Mouse (Mus musculus): Measurements from ENCODE around the gene Usp5. TPM values are rescaled to one million over a fixed set of nuclear protein-coding genes. Genes with fewer than 3 reads are reported as not detected.
"Not testable (repeated sequence)": the region's sequence is repeated elsewhere in the genome, so short reads cannot be mapped to it uniquely, and the experiment has no call there.

The Usp5 gene
- polyA plus RNA-seq, 1 experiment from 2014 or later, result 163 TPM

- no peak overlapping the region for H3K4me2 ChIP-seq
- H3K9me3 ChIP-seq, result no peaks in the 10 kb centered on the region
- peaks cover 76% of the 10 kb centered on the region for H3K36me3 ChIP-seq
- H3K27ac ChIP-seq, result no peak overlapping the region
- 94% methylated on average over 11 of the region's 11 CpGs for WGBS
- no peak overlapping the region for H3K4me3 ChIP-seq
- H3K27me3 ChIP-seq, result no peaks in the 10 kb centered on the region
- peaks cover 20% of the 10 kb centered on the region for H3K4me1 ChIP-seq
- no peak for ATAC-seq (ENCODE audit: insufficient number of reproducible peaks, insufficient read depth, low FRiP score, low TSS enrichment, low read depth)
- no peak overlapping the region for H3K9ac ChIP-seq
Observed at GRCm38 (mm10) chr6:124817125-124817524, 12.2 kb downstream of the Usp5 start.

DNA sequence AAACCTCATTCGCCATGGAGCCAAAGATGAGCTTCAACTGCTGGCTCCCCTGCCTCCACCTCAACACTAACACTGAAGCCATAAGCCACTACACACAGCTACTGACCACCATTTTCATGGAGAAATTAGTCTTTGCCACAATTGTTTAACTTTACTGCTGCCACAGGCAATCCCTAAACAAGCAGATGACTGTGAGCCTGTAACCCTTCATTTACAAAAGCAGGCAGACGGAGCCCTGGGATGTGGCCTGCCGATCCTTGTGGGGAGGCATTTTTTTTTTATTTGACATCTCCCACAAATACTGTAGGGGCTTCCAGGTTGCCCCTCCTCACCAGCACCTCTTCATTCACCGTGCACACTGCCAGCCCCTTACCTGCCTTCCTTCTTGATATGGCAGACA, 12.7 kb downstream of the Usp5 start:
- Histone ChIP-seq H3K9me3 (no peaks in the 10 kb centered on the region), H3K27ac (no peak overlapping the region), H3K27me3 (no peaks in the 10 kb centered on the region), H3K36me3 (peaks cover 76% of the 10 kb centered on the region), H3K9ac (no peak overlapping the region), H3K4me2 (no peak overlapping the region), H3K4me1 (peaks cover 25% of the 10 kb centered on the region), H3K4me3 (no peak overlapping the region)
- ATAC-seq (ENCODE audit: insufficient number of reproducible peaks, insufficient read depth, low FRiP score, low TSS enrichment, low read depth), result no peak
- WGBS, result 86% methylated on average over 4 of the region's 4 CpGs

DNA sequence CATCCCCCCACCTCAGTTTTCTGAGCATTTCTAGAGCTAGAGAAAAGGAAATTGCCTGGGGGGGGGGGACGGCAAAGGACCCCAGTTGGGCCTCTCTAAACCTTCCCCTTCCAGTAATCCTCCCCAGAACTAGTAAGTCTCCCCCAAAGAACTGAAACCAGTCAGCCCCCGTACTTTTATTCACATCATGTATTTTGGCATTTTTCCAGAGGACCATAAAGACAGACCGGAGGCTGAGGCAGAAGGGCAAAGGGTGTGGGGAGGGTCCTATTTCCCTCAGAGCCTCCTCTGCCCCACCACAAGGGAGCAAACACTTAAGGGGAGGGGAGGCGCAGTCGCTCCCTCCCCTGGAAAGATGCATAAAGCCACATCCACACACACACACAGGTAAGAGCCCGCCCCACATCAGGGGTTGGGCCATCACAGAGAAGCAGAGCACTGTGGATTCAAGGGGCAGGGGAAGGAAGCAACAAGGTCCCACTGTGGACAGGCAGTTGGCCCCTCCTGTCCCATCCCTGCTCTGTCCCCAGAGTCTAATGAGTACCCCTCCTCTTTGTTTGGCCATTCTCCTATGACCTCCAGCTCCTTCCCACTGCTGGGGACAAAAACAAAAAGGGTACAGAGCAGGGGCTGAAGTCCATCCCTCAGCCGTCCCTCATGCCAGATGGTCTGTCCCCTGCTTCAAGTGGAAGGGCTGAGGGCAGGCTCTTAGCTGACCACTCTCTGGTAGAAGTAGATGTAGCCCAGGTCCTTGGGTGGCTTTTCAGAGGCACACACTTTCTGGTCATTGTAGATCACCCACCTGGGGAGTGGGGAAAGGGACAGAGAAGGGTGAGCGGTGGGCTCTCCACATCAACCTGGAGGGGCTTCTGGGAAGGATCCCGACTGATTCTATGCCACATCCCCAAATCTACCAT, 14.2 kb downstream of the Usp5 start:
- no peak for ATAC-seq (ENCODE audit: insufficient number of reproducible peaks, insufficient read depth, low FRiP score, low TSS enrichment, low read depth)
- WGBS, result 72% methylated on average over 9 of the region's 9 CpGs
- Histone ChIP-seq H3K4me1 (peaks cover 33% of the 10 kb centered on the region), H3K36me3 (peaks cover 74% of the 10 kb centered on the region), H3K4me3 (no peak overlapping the region), H3K4me2 (peak overlapping the region; percentile 92; the same call in 1 of the 2 replicates), H3K27me3 (no peaks in the 10 kb centered on the region), H3K9ac (peak overlapping the region; percentile 89; the same call in 1 of the 2 replicates), H3K9me3 (no peaks in the 10 kb centered on the region), H3K27ac (no peak overlapping the region; the same call in 1 of the 2 replicates)

- Histone ChIP-seq H3K9me3 (no peaks in the 10 kb centered on the region), H3K27ac (peak overlapping the region; percentile 92), H3K4me1 (peaks cover 40% of the 10 kb centered on the region), H3K4me3 (peak overlapping the region; percentile 73), H3K9ac (peak overlapping the region; percentile 89), H3K4me2 (peak overlapping the region; percentile 92), H3K27me3 (no peaks in the 10 kb centered on the region), H3K36me3 (peaks cover 69% of the 10 kb centered on the region)
- WGBS, result 44% methylated on average over 8 of the region's 8 CpGs
- ATAC-seq (ENCODE audit: insufficient number of reproducible peaks, insufficient read depth, low FRiP score, low TSS enrichment, low read depth), result peak; percentile 8; the same call in 1 of the 2 replicates
Observed at GRCm38 (mm10) chr6:124814448-124814847, 14.8 kb downstream of the Usp5 start.

- peaks cover 64% of the 10 kb centered on the region for H3K36me3 ChIP-seq
Observed at GRCm38 (mm10) chr6:124813933-124814332, 15.4 kb downstream of the Usp5 start, which contains the start of gene Tpi1. Gene Tpi1 (minus strand): TSS chr6:124814296.

DNA sequence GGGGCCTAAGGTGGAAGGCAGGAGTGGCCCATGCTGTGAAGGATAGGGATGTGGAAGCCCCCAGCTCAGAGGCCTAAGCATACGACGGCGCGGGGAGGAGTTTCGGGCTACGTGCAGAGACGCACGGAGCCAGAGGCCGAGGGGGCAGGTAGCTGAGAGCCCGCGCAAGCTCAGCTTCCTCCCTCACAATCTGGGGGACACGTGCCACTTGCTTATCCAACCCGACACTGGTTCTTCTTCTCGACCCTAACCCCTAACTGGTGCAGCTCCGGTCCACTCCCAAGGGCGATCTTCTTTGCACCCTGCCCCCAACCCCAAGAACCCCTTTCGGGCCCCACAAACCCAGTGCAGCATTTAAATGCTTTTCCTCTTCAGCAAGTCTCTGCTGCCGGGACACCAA, 15.8 kb downstream of the Usp5 start:
- Histone ChIP-seq H3K4me2 (peak overlapping the region; percentile 92), H3K9ac (peak overlapping the region; percentile 89), H3K36me3 (peaks cover 59% of the 10 kb centered on the region), H3K9me3 (no peaks in the 10 kb centered on the region), H3K4me1 (peaks cover 43% of the 10 kb centered on the region), H3K27ac (peak overlapping the region; percentile 92), H3K4me3 (peak overlapping the region; percentile 73), H3K27me3 (no peaks in the 10 kb centered on the region)
- WGBS, result 0% methylated on average over 18 of the region's 18 CpGs
- ATAC-seq (ENCODE audit: insufficient number of reproducible peaks, insufficient read depth, low FRiP score, low TSS enrichment, low read depth), result peak; percentile 70

More at GRCm38 (mm10) chr6:124813933-124814332, 15.4 kb downstream of the Usp5 start, which contains the start of gene Tpi1:
- no peaks in the 10 kb centered on the region for H3K27me3 ChIP-seq
- H3K27ac ChIP-seq, result peak within 1 kb of the TSS; percentile 92
- peak within 1 kb of the TSS; percentile 92 for H3K4me2 ChIP-seq
- H3K9ac ChIP-seq, result peak within 1 kb of the TSS; percentile 89
- WGBS, result 0% methylated on average over 22 of the region's 22 CpGs
- no peaks in the 10 kb centered on the region for H3K9me3 ChIP-seq
- peak within 1 kb of the TSS; percentile 73 for H3K4me3 ChIP-seq
- peak; percentile 88 for ATAC-seq (ENCODE audit: insufficient number of reproducible peaks, insufficient read depth, low FRiP score, low TSS enrichment, low read depth)
- H3K4me1 ChIP-seq, result peaks cover 43% of the 10 kb centered on the region

DNA sequence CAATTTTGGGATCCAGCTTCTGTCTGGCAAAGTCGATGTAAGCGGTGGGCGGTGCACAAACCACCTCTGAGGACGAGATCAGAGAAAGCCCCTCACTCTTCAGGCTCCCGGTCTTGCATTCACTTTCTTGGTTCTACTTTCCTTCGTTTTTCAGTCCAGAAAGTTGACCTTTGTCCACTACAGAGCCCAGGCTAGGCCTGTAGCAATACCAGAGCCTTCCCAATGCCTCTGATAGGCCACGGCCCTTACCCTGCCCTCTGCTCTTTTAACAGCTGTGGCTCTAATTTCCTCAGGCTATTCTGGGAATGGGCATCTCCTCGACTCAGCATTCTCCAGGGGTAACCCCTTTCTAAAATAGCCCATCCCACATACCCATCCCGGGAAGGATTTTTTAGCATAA, 16.4 kb downstream of the Usp5 start:
- H3K27me3 ChIP-seq, result no peaks in the 10 kb centered on the region
- 14% methylated on average over 9 of the region's 9 CpGs for WGBS
- peaks cover 47% of the 10 kb centered on the region for H3K4me1 ChIP-seq
- no peak for ATAC-seq (ENCODE audit: insufficient number of reproducible peaks, insufficient read depth, low FRiP score, low TSS enrichment, low read depth)
- peak overlapping the region; percentile 92 for H3K27ac ChIP-seq
- H3K9me3 ChIP-seq, result no peaks in the 10 kb centered on the region
- H3K9ac ChIP-seq, result peak overlapping the region; percentile 89
- H3K4me2 ChIP-seq, result peak overlapping the region; percentile 92
- H3K4me3 ChIP-seq, result peak overlapping the region; percentile 73
- H3K36me3 ChIP-seq, result peaks cover 53% of the 10 kb centered on the region

- 78% methylated on average over 24 of the region's 24 CpGs for WGBS
- peak overlapping the region; percentile 89 for H3K9ac ChIP-seq
- 0 out of 2 replicates have a peak overlapping the region, but pooled peaks have one; percentile 92 for H3K27ac ChIP-seq
- H3K4me1 ChIP-seq, result peaks cover 47% of the 10 kb centered on the region
- H3K4me3 ChIP-seq, result peak overlapping the region; percentile 73
- no peaks in the 10 kb centered on the region for H3K27me3 ChIP-seq
- no peak for ATAC-seq (ENCODE audit: insufficient number of reproducible peaks, insufficient read depth, low FRiP score, low TSS enrichment, low read depth)
- H3K4me2 ChIP-seq, result peak overlapping the region; percentile 92
- peaks cover 44% of the 10 kb centered on the region for H3K36me3 ChIP-seq
- H3K9me3 ChIP-seq, result no peaks in the 10 kb centered on the region
Observed at GRCm38 (mm10) chr6:124811701-124812560, 17.4 kb downstream of the Usp5 start.

GRCm38 (mm10) chr6:124811403-124811665, 17.9 kb downstream of the Usp5 start:
- ATAC-seq (ENCODE audit: insufficient number of reproducible peaks, insufficient read depth, low FRiP score, low TSS enrichment, low read depth), result no peak
- Histone ChIP-seq H3K4me1 (peaks cover 52% of the 10 kb centered on the region), H3K4me2 (no peak overlapping the region), H3K36me3 (peaks cover 38% of the 10 kb centered on the region), H3K27ac (no peak overlapping the region), H3K27me3 (no peaks in the 10 kb centered on the region), H3K4me3 (no peak overlapping the region), H3K9me3 (no peaks in the 10 kb centered on the region), H3K9ac (no peak overlapping the region)
- 85% methylated on average over 4 of the region's 4 CpGs for WGBS

DNA sequence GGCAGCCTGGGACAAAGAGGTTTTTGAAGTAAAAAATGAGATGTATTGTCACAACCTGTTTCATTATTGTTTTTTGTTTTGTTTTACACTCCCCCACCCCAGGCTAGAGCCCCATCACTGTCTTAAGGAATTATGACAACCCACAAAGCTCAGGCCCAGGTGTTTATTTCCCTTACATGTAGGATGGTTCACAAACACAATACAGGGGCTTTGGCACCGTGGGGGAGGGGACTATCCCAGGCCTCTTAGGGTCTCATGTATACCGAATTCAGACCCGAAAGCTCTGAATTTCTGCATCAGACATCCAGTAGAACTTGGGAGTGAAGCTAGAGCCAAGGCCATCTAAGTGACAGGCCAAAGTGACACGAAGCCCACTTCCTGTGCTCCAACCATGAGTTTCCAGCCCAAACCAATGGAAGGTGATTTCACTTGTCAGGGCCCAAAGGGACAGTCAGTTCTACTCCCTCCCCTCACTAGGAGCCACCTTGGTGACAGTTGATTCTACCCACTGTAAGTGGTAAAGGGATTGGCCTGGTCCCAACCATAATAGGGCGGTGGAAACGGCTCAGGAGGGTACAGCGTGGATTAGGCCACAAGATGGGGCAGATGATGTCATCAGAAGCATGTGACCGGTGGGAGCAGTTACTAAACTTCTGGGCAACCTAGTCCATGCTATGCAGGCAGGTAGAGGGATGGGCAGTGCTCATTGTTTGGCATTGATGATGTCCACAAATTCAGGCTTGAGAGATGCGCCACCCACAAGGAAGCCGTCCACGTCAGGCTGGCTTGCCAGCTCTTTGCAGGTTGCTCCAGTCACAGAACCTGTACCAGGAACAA, 18.5 kb downstream of the Usp5 start:
- H3K27ac ChIP-seq; ATAC-seq (ENCODE audit: insufficient number of reproducible peaks, insufficient read depth, low FRiP score, low TSS enrichment, low read depth); H3K9me3 ChIP-seq; H3K4me3 ChIP-seq; H3K27me3 ChIP-seq; H3K9ac ChIP-seq: not testable (repeated sequence)
- Histone ChIP-seq H3K4me1 (peaks cover 57% of the 10 kb centered on the region), H3K4me2 (peak overlapping the region; percentile 97; the same call in 1 of the 2 replicates), H3K36me3 (peaks cover 32% of the 10 kb centered on the region)
- 87% methylated on average over 11 of the region's 11 CpGs for WGBS
